Mouse (Mus musculus) R1 (cell line): Measurements from ENCODE around the gene Bmp2k.
"Not testable (repeated sequence)": the region's sequence is repeated elsewhere in the genome, so short reads cannot be mapped to it uniquely, and the experiment has no call there.

Source experiments
- DNase-seq: peaks from one replicate; pipeline ENCODE4 v3.0.0-alpha.2; 2018; ENCODE audit warnings: low read depth, low spot score

The Bmp2k gene

GRCm38 (mm10) chr5:97001571-97001970 lies 4.1 kb downstream of the Bmp2k start:
- no peak for DNase-seq

GRCm38 (mm10) chr5:97002336-97002735 lies 4.8 kb downstream of the Bmp2k start:
- DNase-seq, result no peak

DNA sequence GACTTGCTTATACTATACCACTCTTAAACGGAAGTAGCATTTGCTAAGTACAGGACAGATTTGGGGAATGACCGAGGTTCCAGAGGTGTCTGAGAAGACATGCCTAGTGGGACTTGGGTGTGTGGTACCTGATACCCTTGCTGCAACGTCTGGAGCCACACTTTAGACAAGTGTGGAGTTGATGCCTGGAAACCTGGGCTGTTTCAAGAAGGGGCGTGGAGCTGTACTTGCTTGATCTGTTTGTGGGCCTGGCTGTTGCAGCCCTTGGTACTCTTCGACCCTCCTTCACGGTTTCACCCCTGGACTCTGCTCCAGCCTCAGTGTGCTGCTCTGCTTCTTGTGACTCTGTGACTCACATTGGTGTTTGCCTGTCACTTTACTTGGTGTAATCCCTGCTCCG lies 5.4 kb downstream of the Bmp2k start:
- no peak for DNase-seq

- DNase-seq, result no peak
Observed at GRCm38 (mm10) chr5:97004178-97005030, 6.9 kb downstream of the Bmp2k start.

GRCm38 (mm10) chr5:97005891-97006290 lies 8.4 kb downstream of the Bmp2k start:
- no peak for DNase-seq

GRCm38 (mm10) chr5:97006929-97007328 lies 9.4 kb downstream of the Bmp2k start:
- no peak for DNase-seq

DNA sequence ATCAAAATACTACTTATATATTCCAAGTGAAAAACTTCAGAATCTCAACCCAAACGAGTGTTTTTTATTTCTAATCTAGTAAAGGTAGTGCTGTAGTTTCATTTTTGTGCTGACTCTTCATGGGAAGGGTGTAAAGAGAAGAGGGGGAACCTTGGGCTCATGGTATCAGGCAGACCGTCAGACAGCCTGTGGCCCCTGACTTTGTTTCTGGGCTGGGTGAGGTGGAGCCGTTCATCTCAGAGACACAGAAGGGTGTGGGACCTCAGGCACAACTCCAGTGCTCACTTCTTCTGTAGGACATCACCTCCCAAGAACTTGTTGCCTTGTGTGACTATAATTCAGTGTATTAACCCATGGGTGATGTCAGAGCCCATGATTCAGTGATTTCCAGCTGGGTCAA lies 10.0 kb downstream of the Bmp2k start:
- no peak for DNase-seq

DNA sequence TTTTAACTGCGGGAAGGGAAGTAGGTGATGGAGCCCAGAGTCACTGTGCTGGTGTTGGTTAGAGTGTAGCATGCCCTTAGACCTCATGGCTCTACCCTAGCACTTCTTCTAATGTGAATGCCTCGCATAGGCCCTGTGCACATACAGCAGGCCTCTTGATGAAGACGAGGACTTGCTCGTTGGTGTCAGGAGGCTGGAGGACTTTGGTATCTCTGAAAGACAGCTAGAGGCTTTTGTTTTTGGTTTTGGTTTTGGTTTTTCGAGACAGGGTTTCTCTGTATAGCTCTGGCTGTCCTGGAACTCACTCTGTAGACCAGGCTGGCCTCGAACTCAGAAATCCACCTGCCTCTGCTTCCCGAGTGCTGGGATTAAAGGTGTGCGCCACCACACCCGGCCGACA lies 11.7 kb downstream of the Bmp2k start:
- DNase-seq, result not testable (repeated sequence)

DNA sequence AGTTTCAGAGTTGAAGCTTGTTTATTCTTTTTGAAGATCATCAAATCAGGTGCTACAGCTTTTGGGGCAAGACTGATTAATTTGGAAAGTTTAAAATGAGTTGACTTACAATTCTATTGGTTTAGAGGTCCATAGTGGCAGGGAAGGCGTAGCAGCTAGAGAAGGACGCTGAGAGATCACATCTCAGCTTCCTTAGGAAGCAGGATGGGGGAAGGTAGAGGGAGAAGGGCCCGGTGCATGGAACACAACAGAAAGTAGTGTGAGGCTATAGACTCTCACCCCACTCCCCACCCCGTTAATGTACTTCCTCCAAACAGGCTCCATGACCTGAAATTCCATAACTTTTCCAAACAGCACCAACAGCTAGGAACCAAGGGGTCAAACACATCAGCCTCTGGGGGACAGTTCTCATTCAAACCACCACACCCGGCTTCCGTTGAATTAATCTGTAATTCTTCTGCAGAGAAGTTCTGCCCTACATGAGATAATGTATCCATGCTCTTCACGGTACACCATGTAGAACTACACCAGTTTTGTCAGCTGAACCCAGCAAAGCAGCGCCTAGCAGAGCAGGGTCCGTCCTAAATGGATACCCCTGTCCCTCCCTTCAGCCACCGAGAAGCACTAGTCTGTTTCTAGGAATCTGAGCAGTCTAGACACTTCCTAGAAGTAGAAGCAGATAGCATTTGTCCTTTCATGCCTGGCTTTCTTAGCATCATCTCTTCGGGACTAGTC lies 12.3 kb downstream of the Bmp2k start:
- no peak for DNase-seq

GRCm38 (mm10) chr5:97015781-97016508 lies 18.5 kb downstream of the Bmp2k start:
- peak; percentile 11 for DNase-seq

- DNase-seq, result no peak
Observed at GRCm38 (mm10) chr5:97016842-97017577, 19.5 kb downstream of the Bmp2k start.

DNA sequence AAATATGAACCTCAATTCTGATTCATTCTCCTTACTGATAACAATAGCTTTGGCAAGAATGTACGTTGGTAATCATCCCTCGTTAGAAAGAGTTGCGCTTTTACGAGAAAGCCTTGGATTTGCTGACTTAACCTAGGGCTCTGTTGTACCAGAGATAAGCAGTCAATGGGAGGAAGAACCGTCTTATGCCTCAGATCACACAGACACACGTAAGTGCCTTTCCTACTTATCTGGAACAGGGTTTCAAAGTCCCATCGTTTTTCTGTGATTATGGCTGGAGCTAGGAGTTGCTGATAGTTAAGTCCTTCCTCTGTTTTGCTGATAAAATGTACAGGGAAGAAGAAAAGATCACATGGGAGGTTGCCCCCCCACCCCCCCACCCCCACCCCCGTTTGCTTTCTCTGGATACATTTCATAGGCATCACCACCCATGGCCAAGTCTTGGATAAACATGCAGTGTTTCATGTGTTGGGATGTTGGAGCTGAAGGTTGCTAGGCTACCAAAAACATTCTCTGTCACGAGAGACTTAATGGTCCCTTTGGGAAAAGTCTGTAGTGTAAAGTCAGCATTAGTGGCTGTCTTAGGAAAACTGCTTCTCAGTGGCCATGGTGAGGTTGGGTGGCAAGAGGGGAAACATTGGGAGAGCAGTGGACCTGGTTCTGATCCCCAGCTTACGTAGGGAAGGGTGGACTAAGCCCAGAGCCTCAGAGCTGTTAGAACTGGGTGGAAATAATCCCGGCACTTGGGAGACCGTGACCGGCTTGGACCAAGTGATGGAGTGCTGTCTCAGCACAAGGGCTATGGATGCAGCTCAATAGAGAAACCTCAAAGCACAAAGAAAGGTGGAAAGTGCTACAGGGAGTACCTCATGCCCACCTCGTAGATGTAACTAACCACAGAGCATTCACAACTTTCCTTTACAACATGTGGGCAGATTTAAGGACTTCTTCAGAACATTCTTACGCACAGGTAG lies 25.1 kb downstream of the Bmp2k start:
- DNase-seq, result no peak

- no peak for DNase-seq
Observed at GRCm38 (mm10) chr5:97024834-97025233, 27.3 kb downstream of the Bmp2k start.

GRCm38 (mm10) chr5:97025650-97026049 lies 28.2 kb downstream of the Bmp2k start:
- no peak for DNase-seq

DNA sequence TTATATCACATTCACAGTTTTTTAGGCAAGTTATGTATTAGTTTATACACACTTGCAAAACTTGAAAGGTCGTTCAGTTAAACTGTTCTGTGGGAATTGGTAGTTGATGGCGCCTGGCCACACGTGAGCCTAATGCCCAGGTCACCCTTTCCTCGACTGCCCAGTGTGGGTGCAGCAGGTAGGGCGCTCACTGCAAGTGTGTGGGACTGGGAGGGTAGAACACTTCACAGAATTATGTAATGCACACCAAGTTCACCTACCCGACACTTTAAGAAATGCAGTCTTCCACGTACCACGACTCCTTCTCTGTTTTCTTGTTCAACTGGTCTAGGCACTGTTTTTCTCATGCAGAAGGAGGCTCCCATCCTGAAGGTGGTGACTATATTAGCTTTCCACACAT lies 30.5 kb downstream of the Bmp2k start:
- DNase-seq, result no peak

- not testable (repeated sequence) for DNase-seq
Observed at GRCm38 (mm10) chr5:97028840-97029239, 31.4 kb downstream of the Bmp2k start.

- DNase-seq, result no peak
Observed at GRCm38 (mm10) chr5:97031771-97032170, 34.3 kb downstream of the Bmp2k start.

GRCm38 (mm10) chr5:97045260-97045659 lies 47.8 kb downstream of the Bmp2k start:
- no peak for DNase-seq

GRCm38 (mm10) chr5:97046680-97047079 lies 49.2 kb downstream of the Bmp2k start:
- DNase-seq, result no peak

DNA sequence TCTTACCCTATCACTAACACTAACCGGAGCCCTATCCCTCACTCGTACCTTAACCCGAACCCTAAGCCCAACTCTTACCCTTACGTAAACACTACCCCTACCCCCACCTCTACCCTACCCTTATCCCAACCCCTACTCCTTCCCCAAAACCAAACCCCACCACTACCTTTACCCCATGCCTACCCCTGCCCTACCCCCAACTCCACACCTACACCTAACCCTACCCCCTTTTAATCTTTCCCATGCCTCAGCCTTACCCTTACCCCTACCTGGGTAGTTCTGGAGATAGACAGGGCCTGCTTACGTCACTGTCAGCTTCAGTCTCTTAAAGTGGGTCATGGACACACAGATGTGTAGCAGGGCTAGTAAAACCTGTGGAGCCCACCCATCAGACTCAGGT lies 51.4 kb downstream of the Bmp2k start:
- no peak for DNase-seq
